Mouse (Mus musculus) CH12.LX (cell line): ENCODE results near the gene Entpd1.

Experiments
- CTCF ChIP-seq, 2 experiments: IDR thresholded peaks in 1 of 2; conservative IDR thresholded peaks in 1 of 2; 2 replicates each; pipeline ENCODE4 v1.5.1; 2011 to 2012; ENCODE audit warnings: low read depth in 2 of 2, low read length in 2 of 2, improper control_type of control experiment in 1 of 2, inconsistent platforms in 1 of 2, mild to moderate bottlenecking in 1 of 2, moderate library complexity in 1 of 2
- EP300 ChIP-seq: IDR thresholded peaks from 2 replicates; pipeline ENCODE4 v1.6.1; 2011; ENCODE audit warnings: low read length, improper control_type of control experiment
- JUND ChIP-seq: conservative IDR thresholded peaks from 2 replicates; pipeline ENCODE4 v1.6.1; 2011; ENCODE audit warnings: low read depth, low read length, improper control_type of control experiment
- MAFK ChIP-seq: IDR thresholded peaks from 2 replicates; pipeline ENCODE4 v1.6.1; 2011; ENCODE audit warnings: low read length, improper control_type of control experiment; ENCODE audit not compliant: insufficient replicate concordance
- MAX ChIP-seq: IDR thresholded peaks from 2 replicates; pipeline ENCODE4 v1.6.1; 2011; ENCODE audit warnings: low read length, improper control_type of control experiment
- MXI1 ChIP-seq: IDR thresholded peaks from 2 replicates; pipeline ENCODE4 v1.6.1; 2011; ENCODE audit warnings: mild to moderate bottlenecking, low read depth, low read length, improper control_type of control experiment
- NRF1 ChIP-seq: IDR thresholded peaks from 2 replicates; pipeline ENCODE4 v1.6.1; 2014; ENCODE audit warnings: low read depth, mild to moderate bottlenecking, inconsistent platforms, low read length, improper control_type of control experiment, moderate library complexity
- POLR2A ChIP-seq: IDR thresholded peaks from 2 replicates; pipeline ENCODE4 v1.6.1; 2011; ENCODE audit warnings: low read depth, mild to moderate bottlenecking, improper control_type of control experiment, low read length
- RAD21 ChIP-seq: IDR thresholded peaks from 2 replicates; pipeline ENCODE4 v1.6.1; 2011; ENCODE audit warnings: low read depth, mild to moderate bottlenecking, low read length, improper control_type of control experiment, moderate library complexity
- SMC3 ChIP-seq: IDR thresholded peaks from 2 replicates; pipeline ENCODE4 v1.6.1; 2011; ENCODE audit warnings: low read depth, low read length, improper control_type of control experiment
- TBP ChIP-seq: conservative IDR thresholded peaks from 2 replicates; pipeline ENCODE4 v1.6.1; 2011; ENCODE audit warnings: low read depth, low read length, improper control_type of control experiment
- ZMIZ1 ChIP-seq: IDR thresholded peaks from 2 replicates; pipeline ENCODE4 v1.6.1; 2012; ENCODE audit warnings: low read depth, mild to moderate bottlenecking, inconsistent platforms, low read length, improper control_type of control experiment
- ZNF384 ChIP-seq: IDR thresholded peaks from 2 replicates; pipeline ENCODE4 v1.6.1; 2012; ENCODE audit warnings: low read depth, low read length, improper control_type of control experiment, inconsistent platforms

DNA sequence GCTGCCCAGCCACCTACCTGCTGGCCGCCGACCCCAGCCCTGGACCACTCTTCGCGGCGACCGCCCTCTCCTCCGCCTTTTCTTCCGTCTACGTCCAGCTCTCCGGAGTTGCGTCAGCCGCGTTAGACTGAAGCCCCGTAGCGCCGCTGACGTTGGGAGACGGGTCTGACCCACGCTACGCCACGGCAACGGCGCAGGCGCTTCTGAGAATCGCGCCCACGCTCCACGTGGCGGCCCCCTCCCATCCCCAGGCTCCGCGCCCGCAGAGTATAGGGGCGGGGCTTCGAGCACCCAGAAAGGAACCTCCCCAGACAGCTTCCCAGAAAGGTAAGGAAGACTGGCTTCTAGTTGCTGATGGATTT lies 23.9 kb upstream of the Entpd1 start, which contains the start of gene Aldh18a1:
- TF ChIP-seq TBP (no peak), CTCF (conservative IDR thresholded peaks at IDR 0.05 in 1 of 2, IDR thresholded peaks at IDR 0.05 in 1 of 2; ENCODE audit: low read depth in 2 of 2, low read length in 2 of 2) (no peak), MAFK (no peak), POLR2A (peak; percentile 72), SMC3 (no peak), MAX (no peak; the same call in 1 of the 2 replicates), EP300 (no peak), ZMIZ1 (no peak), RAD21 (no peak), ZNF384 (no peak), JUND (no peak), NRF1 (no peak), MXI1 (peak; percentile 64; the same call in 1 of the 2 replicates)
